Mouse (Mus musculus) erythroblast, embryonic 14.5 days (primary cell): ENCODE results near the gene Ankrd54. TPM values are rescaled to one million over a fixed set of nuclear protein-coding genes. Genes with fewer than 3 reads are reported as not detected.

Experiments used
- H3K27me3 ChIP-seq: 2 replicates; pipeline ENCODE4 v1.6.1; 2012; ENCODE audit warnings: inconsistent platforms; ENCODE audit not compliant: control insufficient read depth
- H3K36me3 ChIP-seq: 2 replicates; pipeline ENCODE4 v1.6.1; 2012; ENCODE audit warnings: mild to moderate bottlenecking, inconsistent platforms; ENCODE audit not compliant: control insufficient read depth
- H3K4me1 ChIP-seq: 2 replicates; pipeline ENCODE4 v1.6.1; 2012; ENCODE audit warnings: inconsistent platforms; ENCODE audit not compliant: control insufficient read depth
- H3K4me3 ChIP-seq: replicated peaks from 2 replicates; pipeline ENCODE3; 2012; ENCODE audit warnings: moderate library complexity, mild to moderate bottlenecking, inconsistent platforms
- H3K9me3 ChIP-seq: 2 replicates; pipeline ENCODE4 v1.6.1; 2012; ENCODE audit warnings: low read length, inconsistent platforms, mixed read lengths; ENCODE audit not compliant: control insufficient read depth
- GATA1 ChIP-seq: IDR thresholded peaks from 2 replicates; pipeline ENCODE4 v1.6.1; 2012; ENCODE audit warnings: low read length, inconsistent platforms, mixed read lengths
- TAL1 ChIP-seq: IDR thresholded peaks from 3 replicates; pipeline ENCODE4 v1.6.1; 2012; ENCODE audit warnings: low read length, inconsistent platforms, mixed read lengths
- polyA plus RNA-seq: library from polyadenylated mRNA; stranded (reverse); fragments of >175 nt; gene quantifications from 2 replicates; pipeline ENCODE4 v1.2.3, GENCODE M21; 2012

Ankrd54 gene
- polyA plus RNA-seq, 1 experiment, result 13.6 TPM

DNA sequence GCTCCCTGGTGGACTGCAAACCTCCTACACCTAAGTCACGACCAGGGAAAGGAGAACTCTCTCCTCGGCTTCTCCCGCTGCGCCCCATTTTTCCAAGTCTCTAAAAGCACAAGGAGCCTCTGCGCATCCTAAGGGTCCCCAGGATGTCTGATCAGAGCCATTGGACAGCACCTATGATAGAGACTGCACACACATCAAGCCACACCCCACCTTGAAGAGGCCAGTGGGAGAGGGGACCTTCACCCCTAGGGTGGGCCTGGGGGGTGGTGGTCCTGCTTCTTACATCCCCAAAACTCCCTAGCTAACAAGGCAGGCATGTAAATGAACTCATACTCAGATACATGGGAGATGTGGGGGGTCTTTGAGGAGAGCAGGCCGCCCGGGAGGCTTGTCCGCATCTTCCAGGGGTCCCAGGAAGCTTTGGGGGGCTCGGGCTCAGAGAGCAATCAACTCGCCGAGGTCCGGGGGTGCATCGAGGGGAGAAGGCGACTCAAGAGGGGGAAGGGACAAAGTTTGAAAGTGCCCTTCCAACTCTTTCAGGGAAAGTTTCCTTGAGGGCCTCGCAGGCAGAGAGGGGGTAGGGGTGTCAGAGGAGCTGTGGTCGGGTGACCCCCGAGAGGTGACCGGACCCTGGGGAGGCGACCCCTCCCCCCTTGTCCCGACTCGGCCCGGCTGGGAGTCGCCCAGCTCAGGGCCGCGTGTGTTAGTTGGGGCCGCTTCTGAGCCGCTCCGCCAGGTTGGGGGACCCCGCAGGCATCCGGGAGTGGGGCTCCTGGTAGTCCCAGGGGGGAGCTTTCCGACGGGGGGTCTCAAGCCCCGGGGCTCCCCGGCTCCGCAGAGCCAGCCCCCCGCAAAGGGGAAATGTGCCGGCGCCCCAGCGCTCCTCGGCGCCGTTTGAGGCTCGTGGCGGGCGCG lies 35.1 kb downstream of the Ankrd54 start:
- peaks cover 94% of the 10 kb centered on the region for H3K27me3 ChIP-seq
- no peak for TF ChIP-seq GATA1
- no peaks in the 10 kb centered on the region for H3K36me3 ChIP-seq
- H3K4me3 ChIP-seq, result peak overlapping the region; percentile 67
- peaks cover 17% of the 10 kb centered on the region; the same call in 1 of the 2 replicates for H3K9me3 ChIP-seq
- H3K4me1 ChIP-seq, result peaks cover 39% of the 10 kb centered on the region

DNA sequence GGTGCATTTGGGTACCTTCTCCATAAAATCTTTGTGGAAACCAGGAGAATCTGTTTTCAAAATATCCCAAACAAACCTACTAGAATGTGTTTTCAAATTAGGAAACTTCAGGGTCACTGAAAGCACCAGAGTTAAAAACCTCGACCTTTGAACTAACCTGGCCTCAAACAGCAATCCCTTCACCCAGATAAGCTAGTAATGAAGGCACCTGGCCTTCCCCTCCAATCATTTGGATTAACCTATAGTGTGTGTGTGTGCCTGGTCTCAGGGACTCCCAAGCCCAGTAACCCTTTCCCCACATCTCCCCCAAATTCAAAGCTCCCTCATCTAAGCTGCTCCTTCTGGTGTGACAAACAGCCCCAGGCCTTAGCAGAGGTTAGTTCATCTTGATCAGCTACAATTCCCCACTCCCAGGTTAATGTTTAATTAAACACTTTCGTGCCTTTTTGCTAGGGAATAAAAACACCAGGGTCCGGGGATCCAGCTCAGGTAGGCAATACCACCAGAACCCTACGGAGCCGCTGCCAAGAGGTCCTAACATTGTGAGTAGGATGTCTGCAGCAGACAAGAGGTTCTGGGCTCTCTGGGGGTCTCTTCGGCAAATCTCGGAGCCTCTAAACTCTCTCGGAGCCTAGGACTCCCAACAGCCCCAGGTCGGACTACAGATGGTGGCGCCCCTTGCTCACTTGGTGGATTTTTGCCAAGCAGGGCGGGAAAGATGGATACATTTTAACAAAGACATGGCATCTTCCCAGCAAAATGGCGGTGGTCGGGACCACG lies 36.0 kb downstream of the Ankrd54 start:
- peak overlapping the region; percentile 67 for H3K4me3 ChIP-seq
- no peaks in the 10 kb centered on the region for H3K36me3 ChIP-seq
- H3K9me3 ChIP-seq, result peaks cover 17% of the 10 kb centered on the region; the same call in 1 of the 2 replicates
- peaks cover 91% of the 10 kb centered on the region for H3K27me3 ChIP-seq
- TF ChIP-seq TAL1 (no peak), GATA1 (no peak)
- H3K4me1 ChIP-seq, result peaks cover 39% of the 10 kb centered on the region

- H3K4me3 ChIP-seq, result no peak overlapping the region
- H3K9me3 ChIP-seq, result peaks cover 15% of the 10 kb centered on the region; the same call in 1 of the 2 replicates
- peaks cover 82% of the 10 kb centered on the region for H3K27me3 ChIP-seq
- no peak for TF ChIP-seq GATA1
- TF ChIP-seq TAL1, result no peak
- H3K36me3 ChIP-seq, result no peaks in the 10 kb centered on the region
- peaks cover 34% of the 10 kb centered on the region for H3K4me1 ChIP-seq
Observed at GRCm38 (mm10) chr15:79025687-79026308, 36.9 kb downstream of the Ankrd54 start.

- no peak for TF ChIP-seq TAL1
- TF ChIP-seq GATA1, result no peak
- Histone ChIP-seq H3K4me1 (peaks cover 12% of the 10 kb centered on the region), H3K27me3 (peaks cover 57% of the 10 kb centered on the region), H3K36me3 (no peaks in the 10 kb centered on the region), H3K4me3 (no peak overlapping the region), H3K9me3 (peaks cover 5% of the 10 kb centered on the region; the same call in 1 of the 2 replicates)
Observed at GRCm38 (mm10) chr15:79023366-79023765, 39.3 kb downstream of the Ankrd54 start.

GRCm38 (mm10) chr15:79022671-79023230 lies 39.9 kb downstream of the Ankrd54 start:
- peaks cover 51% of the 10 kb centered on the region for H3K27me3 ChIP-seq

GRCm38 (mm10) chr15:79018886-79019285 lies 43.8 kb downstream of the Ankrd54 start:
- H3K4me3 ChIP-seq, result no peak overlapping the region
- no peaks in the 10 kb centered on the region for H3K9me3 ChIP-seq
- no peaks in the 10 kb centered on the region for H3K36me3 ChIP-seq
- H3K27me3 ChIP-seq, result peaks cover 15% of the 10 kb centered on the region
- H3K4me1 ChIP-seq, result no peaks in the 10 kb centered on the region; the same call in 1 of the 2 replicates
- no peak for TF ChIP-seq GATA1
- no peak for TF ChIP-seq TAL1

More at GRCm38 (mm10) chr15:79022671-79023230, 39.9 kb downstream of the Ankrd54 start:
- TF ChIP-seq TAL1 (no peak), GATA1 (no peak)
- H3K9me3 ChIP-seq, result peaks cover 3% of the 10 kb centered on the region; the same call in 1 of the 2 replicates
- no peaks in the 10 kb centered on the region for H3K36me3 ChIP-seq
- peaks cover 6% of the 10 kb centered on the region for H3K4me1 ChIP-seq
- H3K4me3 ChIP-seq, result no peak overlapping the region

DNA sequence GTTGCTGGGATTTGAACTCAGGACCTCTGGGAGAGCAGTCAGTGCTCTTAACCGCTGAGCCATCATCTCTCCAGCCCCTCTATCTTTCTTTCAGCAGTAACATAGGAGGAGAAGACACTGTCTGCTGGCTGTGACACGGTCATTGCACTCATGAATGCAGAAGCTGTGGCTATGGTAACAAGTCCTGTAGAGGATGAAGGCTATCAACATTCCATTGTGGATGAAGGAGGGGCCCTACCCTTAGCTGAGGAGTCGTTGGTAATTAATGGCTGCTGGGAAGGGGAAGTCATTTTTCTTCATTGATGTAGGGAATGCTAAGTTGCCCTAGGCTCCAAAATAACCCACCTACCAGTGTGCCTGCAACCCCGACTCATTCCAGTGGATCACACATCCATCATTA lies 44.5 kb downstream of the Ankrd54 start:
- Histone ChIP-seq H3K4me3 (no peak overlapping the region), H3K36me3 (no peaks in the 10 kb centered on the region), H3K27me3 (peaks cover 10% of the 10 kb centered on the region), H3K9me3 (no peaks in the 10 kb centered on the region), H3K4me1 (no peaks in the 10 kb centered on the region; the same call in 1 of the 2 replicates)
- TF ChIP-seq TAL1 (no peak), GATA1 (no peak)

DNA sequence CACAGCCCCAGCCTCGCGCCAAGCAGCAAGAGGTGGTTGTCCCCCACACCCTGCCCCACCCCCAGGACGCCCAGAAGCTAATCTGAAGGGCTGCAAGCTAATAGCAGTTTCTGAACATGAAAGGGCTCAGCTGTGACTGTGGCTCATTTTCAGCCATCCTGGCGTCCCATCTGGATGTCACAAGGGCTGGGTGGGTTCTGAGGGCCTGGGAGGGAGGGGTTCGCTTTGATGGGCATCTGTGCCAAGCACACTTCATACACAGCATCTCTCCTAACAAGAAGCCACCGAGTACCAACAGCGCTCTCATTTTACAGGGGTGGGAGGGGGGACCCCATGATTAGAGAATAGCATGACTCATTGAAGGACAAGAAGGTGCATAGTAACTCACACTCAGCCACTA lies 49.3 kb downstream of the Ankrd54 start:
- Histone ChIP-seq H3K4me1 (no peaks in the 10 kb centered on the region), H3K4me3 (no peak overlapping the region), H3K27me3 (no peaks in the 10 kb centered on the region), H3K36me3 (no peaks in the 10 kb centered on the region), H3K9me3 (no peaks in the 10 kb centered on the region)
- TF ChIP-seq TAL1, result no peak
- TF ChIP-seq GATA1, result no peak
